Mouse (Mus musculus): Measurements from ENCODE around the gene Srsx.
"Not testable (repeated sequence)": the region's sequence is repeated elsewhere in the genome, so short reads cannot be mapped to it uniquely, and the experiment has no call there.

Srsx gene

DNA sequence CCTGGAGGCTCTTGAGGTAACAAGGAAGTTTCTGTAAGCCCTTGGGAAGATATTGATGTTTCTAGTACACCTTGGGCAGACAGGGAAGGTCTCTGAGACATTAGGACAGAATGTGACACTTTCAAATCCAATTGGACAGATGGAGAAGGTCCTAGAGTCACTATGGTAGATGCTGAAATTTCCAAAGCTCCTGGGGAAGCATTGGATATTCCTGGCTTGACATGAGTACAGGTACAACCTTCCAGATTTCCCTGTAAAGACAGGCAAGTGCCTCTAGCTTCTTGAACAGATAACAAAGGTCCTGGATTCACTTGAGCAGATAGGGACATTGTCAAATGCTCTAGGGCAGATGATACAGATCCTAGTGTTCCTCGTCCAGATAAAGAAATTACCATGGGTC is at the start of gene Srsx:
TSS of gene Srsx (minus strand) at position 101 of the 400 bp plus-strand sequence.
- DNase-seq (ENCODE audit: low spot score): not testable (repeated sequence)

DNA sequence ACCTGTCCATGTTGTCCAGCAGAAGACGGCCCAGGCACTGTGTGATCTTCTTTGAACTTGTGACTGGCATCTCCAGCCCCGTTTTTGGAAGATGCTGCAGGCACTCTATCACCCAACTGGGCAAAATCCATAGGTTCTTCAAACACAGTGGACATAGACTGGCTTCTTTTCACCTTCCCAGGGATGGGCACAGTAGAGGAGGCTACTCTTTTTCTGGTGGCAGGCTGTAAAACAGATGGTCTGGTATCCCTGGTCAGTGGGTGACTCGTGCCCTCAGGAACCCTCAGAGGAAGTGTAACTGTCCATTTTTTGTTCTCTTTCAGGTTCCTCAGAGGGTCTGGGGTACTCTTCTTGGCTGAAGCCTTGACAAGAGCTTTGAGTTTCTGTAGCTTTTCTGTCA is 24.5 kb upstream of the Srsx start, which contains the start of gene Gm17577:
TSS of gene Gm17577 (minus strand) at position 101 of the 400 bp plus-strand sequence.
- not testable (repeated sequence) for DNase-seq (ENCODE audit: low spot score)
